Mouse (Mus musculus) intestine, embryonic 15.5 days (tissue): ENCODE measurements around the gene Naxe. TPM values are rescaled to one million over a fixed set of nuclear protein-coding genes. Genes with fewer than 3 reads are reported as not detected.

Source experiments
- ATAC-seq: fragments of 200-750 bp; cut with Nextera tagmentation; 2 replicates; pipeline ENCODE4 v1.8.0; 2017; ENCODE audit warnings: moderate TSS enrichment, moderate library complexity
- H3K27ac ChIP-seq: fragments of 300-500 bp; sonication (generic); 2 replicates; pipeline ENCODE4 v1.5.1; 2015; ENCODE audit warnings: mild to moderate bottlenecking, inconsistent platforms
- H3K27me3 ChIP-seq: fragments of 300-500 bp; sonication (generic); replicated peaks from 2 replicates; pipeline ENCODE4 v1.6.1; 2015; ENCODE audit warnings: inconsistent platforms
- H3K36me3 ChIP-seq: fragments of 300-500 bp; sonication (generic); 2 replicates; pipeline ENCODE4 v1.6.1; 2015; ENCODE audit warnings: inconsistent platforms
- H3K4me1 ChIP-seq: fragments of 300-500 bp; sonication (generic); replicated peaks from 2 replicates; pipeline ENCODE4 v1.6.1; 2015; ENCODE audit warnings: inconsistent platforms
- H3K4me2 ChIP-seq: fragments of 300-500 bp; sonication (generic); replicated peaks from 2 replicates; pipeline ENCODE4 v1.6.1; 2015; ENCODE audit warnings: mild to moderate bottlenecking, inconsistent platforms
- H3K4me3 ChIP-seq: fragments of 300-500 bp; sonication (generic); replicated peaks from 2 replicates; pipeline ENCODE4 v1.5.1; 2015; ENCODE audit warnings: inconsistent platforms
- H3K9ac ChIP-seq: fragments of 300-500 bp; sonication (generic); 2 replicates; pipeline ENCODE4 v1.6.1; 2015; ENCODE audit warnings: inconsistent platforms
- H3K9me3 ChIP-seq: fragments of 300-500 bp; sonication (generic); 2 replicates; pipeline ENCODE4 v1.6.1; 2016; ENCODE audit warnings: inconsistent platforms
- WGBS: fragments of 180-500 bp; shearing (Covaris S2); methylation state at CpG from one replicate; pipeline ENCODE4 v1.1.7; 2015; 5-methylcytosine and 5-hydroxymethylcytosine counted together
- polyA plus RNA-seq: library from polyadenylated mRNA; unstranded; fragments of >200 nt; fragmentation: Nextera tagmentation; extraction: Ambion mirVana; gene quantifications from 2 replicates; pipeline ENCODE4 v1.2.1, GENCODE M21; 2015

The Naxe gene
- polyA plus RNA-seq, 1 experiment from 2014 or later, result 152 TPM

- H3K27me3 ChIP-seq, result 0 out of 2 replicates have a peak, but pooled peaks cover under 1% of the 10 kb centered on the region
- H3K36me3 ChIP-seq, result peaks cover 6% of the 10 kb centered on the region; the same call in 1 of the 2 replicates
- peak; percentile 65 for ATAC-seq
- peak overlapping the region; percentile 91 for H3K4me2 ChIP-seq
- peak overlapping the region; percentile 58 for H3K9ac ChIP-seq
- 7% methylated on average over 4 of the region's 4 CpGs for WGBS
- peaks cover 10% of the 10 kb centered on the region for H3K4me1 ChIP-seq
- H3K9me3 ChIP-seq, result no peaks in the 10 kb centered on the region
- H3K27ac ChIP-seq, result no peak overlapping the region
- peak overlapping the region; percentile 71 for H3K4me3 ChIP-seq
Observed at GRCm38 (mm10) chr3:88082663-88083062, 24.4 kb upstream of the Naxe start.

GRCm38 (mm10) chr3:88082224-88082618 lies 23.9 kb upstream of the Naxe start:
- peak overlapping the region; percentile 58 for H3K9ac ChIP-seq
- 0 out of 2 replicates have a peak, but pooled peaks cover 3% of the 10 kb centered on the region for H3K27me3 ChIP-seq
- ATAC-seq, result peak; percentile 46
- H3K4me2 ChIP-seq, result peak overlapping the region; percentile 91
- H3K9me3 ChIP-seq, result no peaks in the 10 kb centered on the region
- H3K27ac ChIP-seq, result no peak overlapping the region
- H3K36me3 ChIP-seq, result peaks cover 6% of the 10 kb centered on the region; the same call in 1 of the 2 replicates
- peaks cover 10% of the 10 kb centered on the region for H3K4me1 ChIP-seq
- 2% methylated on average over 13 of the region's 13 CpGs for WGBS
- H3K4me3 ChIP-seq, result peak overlapping the region; percentile 71

- peaks cover 3% of the 10 kb centered on the region; the same call in 1 of the 2 replicates for H3K36me3 ChIP-seq
- no peaks in the 10 kb centered on the region for H3K9me3 ChIP-seq
- H3K4me3 ChIP-seq, result peak within 1 kb of the TSS; percentile 71
- ATAC-seq, result peak; percentile 92
- H3K9ac ChIP-seq, result peak within 1 kb of the TSS; percentile 58
- no peak within 1 kb of the TSS for H3K27ac ChIP-seq
- 0 out of 2 replicates have a peak, but pooled peaks cover 3% of the 10 kb centered on the region for H3K27me3 ChIP-seq
- peaks cover 10% of the 10 kb centered on the region for H3K4me1 ChIP-seq
- H3K4me2 ChIP-seq, result peak within 1 kb of the TSS; percentile 91
- WGBS, result 19% methylated on average over 33 of the region's 33 CpGs
Observed at GRCm38 (mm10) chr3:88081345-88082223, 23.3 kb upstream of the Naxe start, which contains the start of gene Iqgap3. TSS of gene Iqgap3 (plus strand) at chr3:88081971.

GRCm38 (mm10) chr3:88078204-88078603 lies 19.9 kb upstream of the Naxe start, which contains the start of gene Ttc24:
TSS of gene Ttc24 (minus strand) at chr3:88078304.
- no peak for ATAC-seq
- Histone ChIP-seq H3K4me3 (no peak within 1 kb of the TSS), H3K27me3 (0 out of 2 replicates have a peak, but pooled peaks cover 8% of the 10 kb centered on the region), H3K36me3 (no peaks in the 10 kb centered on the region), H3K9me3 (no peaks in the 10 kb centered on the region), H3K27ac (no peak within 1 kb of the TSS), H3K4me1 (peaks cover 10% of the 10 kb centered on the region), H3K9ac (no peak within 1 kb of the TSS), H3K4me2 (no peak within 1 kb of the TSS)
- WGBS, result 84% methylated on average over 4 of the region's 4 CpGs

- Histone ChIP-seq H3K27me3 (0 out of 2 replicates have a peak, but pooled peaks cover 8% of the 10 kb centered on the region), H3K4me2 (no peak overlapping the region), H3K9me3 (no peaks in the 10 kb centered on the region), H3K27ac (no peak overlapping the region), H3K9ac (no peak overlapping the region), H3K4me3 (no peak overlapping the region), H3K4me1 (peaks cover 2% of the 10 kb centered on the region; the same call in 1 of the 2 replicates), H3K36me3 (no peaks in the 10 kb centered on the region)
- WGBS, result 52% methylated on average over 8 of the region's 8 CpGs
- ATAC-seq, result no peak
Observed at GRCm38 (mm10) chr3:88077441-88077840, 19.1 kb upstream of the Naxe start.

GRCm38 (mm10) chr3:88074766-88075165 lies 16.5 kb upstream of the Naxe start:
- Histone ChIP-seq H3K4me2 (no peak overlapping the region), H3K4me3 (no peak overlapping the region), H3K9me3 (no peaks in the 10 kb centered on the region), H3K27ac (no peak overlapping the region), H3K9ac (no peak overlapping the region; the same call in 1 of the 2 replicates), H3K27me3 (peaks cover 16% of the 10 kb centered on the region), H3K4me1 (no peaks in the 10 kb centered on the region), H3K36me3 (no peaks in the 10 kb centered on the region)
- no peak for ATAC-seq
- WGBS, result 78% methylated on average over 8 of the region's 8 CpGs

- H3K4me3 ChIP-seq, result no peak overlapping the region
- no peaks in the 10 kb centered on the region for H3K36me3 ChIP-seq
- no peaks in the 10 kb centered on the region for H3K4me1 ChIP-seq
- H3K9ac ChIP-seq, result no peak overlapping the region
- peaks cover 16% of the 10 kb centered on the region for H3K27me3 ChIP-seq
- no peaks in the 10 kb centered on the region for H3K9me3 ChIP-seq
- no peak overlapping the region for H3K27ac ChIP-seq
- 69% methylated on average over 2 of the region's 2 CpGs for WGBS
- no peak for ATAC-seq
- H3K4me2 ChIP-seq, result no peak overlapping the region
Observed at GRCm38 (mm10) chr3:88074351-88074750, 16.1 kb upstream of the Naxe start.

- Histone ChIP-seq H3K9me3 (no peaks in the 10 kb centered on the region), H3K36me3 (no peaks in the 10 kb centered on the region), H3K27me3 (peaks cover 16% of the 10 kb centered on the region), H3K4me2 (no peak overlapping the region), H3K27ac (no peak overlapping the region), H3K9ac (no peak overlapping the region), H3K4me3 (no peak overlapping the region), H3K4me1 (no peaks in the 10 kb centered on the region)
- ATAC-seq, result no peak
- WGBS, result 87% methylated on average over 2 of the region's 2 CpGs
Observed at GRCm38 (mm10) chr3:88073631-88074030, 15.3 kb upstream of the Naxe start.

GRCm38 (mm10) chr3:88071783-88072182 lies 13.5 kb upstream of the Naxe start:
- no peak overlapping the region for H3K4me2 ChIP-seq
- no peak overlapping the region for H3K4me3 ChIP-seq
- WGBS, result 1% methylated on average over 5 of the region's 5 CpGs
- H3K9me3 ChIP-seq, result no peaks in the 10 kb centered on the region
- peak; percentile 77 for ATAC-seq
- H3K27ac ChIP-seq, result no peak overlapping the region
- H3K9ac ChIP-seq, result no peak overlapping the region
- H3K27me3 ChIP-seq, result peaks cover 13% of the 10 kb centered on the region
- H3K36me3 ChIP-seq, result no peaks in the 10 kb centered on the region
- no peaks in the 10 kb centered on the region for H3K4me1 ChIP-seq

GRCm38 (mm10) chr3:88068386-88068785 lies 10.1 kb upstream of the Naxe start:
- Histone ChIP-seq H3K4me2 (no peak overlapping the region), H3K4me3 (no peak overlapping the region), H3K9ac (no peak overlapping the region), H3K27me3 (peaks cover 8% of the 10 kb centered on the region), H3K4me1 (no peaks in the 10 kb centered on the region), H3K36me3 (no peaks in the 10 kb centered on the region), H3K9me3 (no peaks in the 10 kb centered on the region), H3K27ac (no peak overlapping the region)
- 33% methylated on average over 2 of the region's 2 CpGs for WGBS
- ATAC-seq, result no peak

GRCm38 (mm10) chr3:88057030-88057429 lies 1.3 kb downstream of the Naxe start:
- no peak overlapping the region for H3K9ac ChIP-seq
- no peak for ATAC-seq
- no peak overlapping the region for H3K27ac ChIP-seq
- H3K27me3 ChIP-seq, result no peaks in the 10 kb centered on the region
- H3K4me3 ChIP-seq, result no peak overlapping the region
- peak overlapping the region; percentile 81; the same call in 1 of the 2 replicates for H3K4me2 ChIP-seq
- H3K36me3 ChIP-seq, result peaks cover 21% of the 10 kb centered on the region; the same call in 1 of the 2 replicates
- H3K4me1 ChIP-seq, result peaks cover 7% of the 10 kb centered on the region
- WGBS, result 87% methylated on average over 6 of the region's 6 CpGs
- no peaks in the 10 kb centered on the region for H3K9me3 ChIP-seq

GRCm38 (mm10) chr3:88049532-88049931 lies 8.8 kb downstream of the Naxe start:
- no peak overlapping the region for H3K4me2 ChIP-seq
- no peaks in the 10 kb centered on the region for H3K27me3 ChIP-seq
- 71% methylated on average over 3 of the region's 3 CpGs for WGBS
- H3K4me1 ChIP-seq, result no peaks in the 10 kb centered on the region
- H3K9ac ChIP-seq, result no peak overlapping the region
- H3K27ac ChIP-seq, result no peak overlapping the region
- H3K9me3 ChIP-seq, result no peaks in the 10 kb centered on the region
- no peak for ATAC-seq
- H3K4me3 ChIP-seq, result no peak overlapping the region
- H3K36me3 ChIP-seq, result peaks cover 21% of the 10 kb centered on the region
